Mouse (Mus musculus): Measurements from ENCODE around the gene Arhgef17. TPM values are rescaled to one million over a fixed set of nuclear protein-coding genes. Genes with fewer than 3 reads are reported as not detected.

Gene Arhgef17
- polyA plus RNA-seq, 1 experiment: 8.0 TPM

DNA sequence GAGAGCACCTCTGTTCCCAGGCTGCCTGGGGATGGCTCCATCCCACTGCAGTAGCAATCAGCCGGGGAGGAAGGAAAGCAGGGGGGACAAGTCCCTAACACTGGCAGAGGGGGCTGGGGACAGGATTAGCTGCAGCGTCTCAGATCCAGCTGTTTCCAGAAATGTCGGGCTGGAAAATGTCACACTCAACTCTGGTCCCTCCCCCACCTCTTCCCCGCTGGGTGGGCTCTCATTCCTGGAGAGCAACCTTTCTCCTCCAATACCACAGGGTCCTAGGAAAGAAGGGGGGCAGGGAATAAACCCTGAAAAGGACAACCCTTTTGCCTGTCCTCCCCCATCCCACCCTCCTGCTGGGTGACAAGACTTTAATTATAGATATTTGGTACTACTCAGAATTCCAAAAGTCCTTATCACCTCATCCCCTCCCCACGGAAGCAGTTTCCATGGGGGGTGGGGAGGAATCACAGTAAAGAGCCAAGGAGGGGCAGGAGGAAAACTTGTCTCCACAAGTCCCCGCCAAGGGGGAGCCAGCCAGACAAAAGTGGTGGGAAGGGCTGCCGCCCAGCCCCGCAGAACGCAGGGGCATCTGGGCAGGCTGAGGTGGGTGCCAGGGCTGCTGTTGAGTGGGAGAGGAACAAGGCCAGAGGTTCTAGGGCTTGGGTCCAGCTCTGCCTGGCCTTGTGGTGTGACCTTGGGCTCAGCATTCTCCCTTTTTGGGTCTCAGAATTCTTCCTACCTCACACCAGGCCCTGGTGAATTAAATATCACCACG lies 7.0 kb downstream of the Arhgef17 start:
- no peaks in the 10 kb centered on the region; the same call in 1 of the 2 replicates for H3K27me3 ChIP-seq (ENCODE audit: control insufficient read depth, insufficient read depth, low read length)
- no peak overlapping the region for H3K27ac ChIP-seq (ENCODE audit: insufficient read depth, low read depth, low read length)
- H3K4me3 ChIP-seq (ENCODE audit: low read depth, low read length): no peak overlapping the region
- no peaks in the 10 kb centered on the region; the same call in 1 of the 2 replicates for H3K4me1 ChIP-seq (ENCODE audit: control insufficient read depth, insufficient read depth, insufficient read length, low read length)
- 76% methylated on average over 10 of the region's 10 CpGs for WGBS
- TF ChIP-seq CTCF (IDR thresholded peaks at IDR 0.05; ENCODE audit: extremely low read depth, insufficient read length, insufficient replicate concordance, low read depth, low read length): no peak
- TF ChIP-seq POLR2A (IDR thresholded peaks at IDR 0.05; ENCODE audit: low read depth, low read length): no peak
- no peaks in the 10 kb centered on the region for H3K36me3 ChIP-seq (ENCODE audit: control insufficient read depth, insufficient read depth, low read length)

DNA sequence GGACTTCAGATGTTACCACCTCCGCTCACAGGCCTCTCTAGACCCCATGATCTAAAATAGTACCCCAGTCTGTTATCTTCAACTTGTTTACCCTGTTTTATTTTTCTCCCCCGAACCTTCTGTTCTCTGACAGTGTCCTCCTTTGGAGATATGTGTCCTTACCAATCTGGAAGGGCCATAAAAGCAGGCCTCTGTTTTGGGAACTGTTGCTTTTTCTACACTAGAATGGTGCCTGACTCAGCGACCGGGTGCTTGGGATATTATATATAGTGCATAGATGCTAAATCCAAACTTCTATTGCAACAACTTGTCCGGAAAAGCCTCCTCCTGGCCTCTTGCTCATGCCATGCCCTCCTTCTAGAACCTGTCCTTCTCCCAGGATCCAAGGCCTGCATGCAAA lies 7.7 kb downstream of the Arhgef17 start:
- H3K27ac ChIP-seq (ENCODE audit: insufficient read depth, low read depth, low read length): no peak overlapping the region
- H3K4me3 ChIP-seq (ENCODE audit: low read depth, low read length): no peak overlapping the region
- no peaks in the 10 kb centered on the region; the same call in 1 of the 2 replicates for H3K4me1 ChIP-seq (ENCODE audit: control insufficient read depth, insufficient read depth, insufficient read length, low read length)
- H3K36me3 ChIP-seq (ENCODE audit: control insufficient read depth, insufficient read depth, low read length): no peaks in the 10 kb centered on the region
- H3K27me3 ChIP-seq (ENCODE audit: control insufficient read depth, insufficient read depth, low read length): no peaks in the 10 kb centered on the region
- 78% methylated on average over 5 of the region's 5 CpGs for WGBS
- TF ChIP-seq POLR2A (IDR thresholded peaks at IDR 0.05; ENCODE audit: low read depth, low read length): no peak
- no peak for TF ChIP-seq CTCF (IDR thresholded peaks at IDR 0.05; ENCODE audit: extremely low read depth, insufficient read length, insufficient replicate concordance, low read depth, low read length)

DNA sequence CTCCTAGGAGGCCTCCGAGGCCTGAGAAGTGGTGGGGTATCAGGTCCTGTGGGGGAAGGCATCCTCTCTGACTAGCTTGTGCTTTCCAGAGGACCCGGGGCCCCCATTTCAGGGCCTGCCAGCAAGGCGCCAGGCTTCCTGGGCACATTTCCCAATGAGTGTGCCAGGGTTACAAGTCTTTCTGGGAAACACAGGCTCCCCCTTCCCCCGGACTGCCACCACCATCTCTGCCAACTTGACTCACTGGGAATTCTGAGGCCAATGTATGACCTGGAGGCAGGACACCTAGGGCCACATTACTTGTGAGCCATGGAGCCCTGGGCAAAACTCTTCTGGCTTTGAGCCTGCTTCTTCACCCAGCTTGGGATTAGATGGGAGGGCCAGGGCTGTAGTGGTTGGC lies 9.0 kb downstream of the Arhgef17 start:
- Histone ChIP-seq H3K27me3 (ENCODE audit: control insufficient read depth, insufficient read depth, low read length) (no peaks in the 10 kb centered on the region), H3K4me1 (ENCODE audit: control insufficient read depth, insufficient read depth, insufficient read length, low read length) (no peaks in the 10 kb centered on the region), H3K36me3 (ENCODE audit: control insufficient read depth, insufficient read depth, low read length) (no peaks in the 10 kb centered on the region), H3K4me3 (ENCODE audit: low read depth, low read length) (no peak overlapping the region), H3K27ac (ENCODE audit: insufficient read depth, low read depth, low read length) (no peak overlapping the region)
- TF ChIP-seq CTCF (IDR thresholded peaks at IDR 0.05; ENCODE audit: extremely low read depth, insufficient read length, insufficient replicate concordance, low read depth, low read length): no peak
- TF ChIP-seq POLR2A (IDR thresholded peaks at IDR 0.05; ENCODE audit: low read depth, low read length): no peak
- WGBS: 70% methylated on average over 4 of the region's 4 CpGs

DNA sequence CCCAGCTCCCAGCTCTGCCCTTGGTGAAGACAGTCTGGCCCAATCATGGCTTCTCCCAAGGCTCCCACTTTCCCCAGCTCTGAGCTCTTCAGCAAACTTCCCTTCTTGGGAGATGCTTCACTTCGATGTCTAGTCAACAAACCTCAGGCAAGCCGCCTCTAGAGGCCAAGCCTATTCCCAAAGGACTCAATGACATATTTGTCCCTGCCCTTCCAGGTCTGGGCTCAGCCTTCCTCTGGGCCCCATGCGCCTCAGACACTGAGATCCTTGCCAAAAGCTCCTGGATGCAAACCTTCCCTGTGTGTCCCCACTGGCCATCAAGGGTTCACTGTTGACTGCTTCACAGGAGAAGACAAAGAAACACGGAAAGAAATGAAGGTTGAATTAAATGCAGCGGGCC lies 10.6 kb downstream of the Arhgef17 start:
- H3K36me3 ChIP-seq (ENCODE audit: control insufficient read depth, insufficient read depth, low read length): no peaks in the 10 kb centered on the region
- no peaks in the 10 kb centered on the region for H3K4me1 ChIP-seq (ENCODE audit: control insufficient read depth, insufficient read depth, insufficient read length, low read length)
- no peak for TF ChIP-seq POLR2A (IDR thresholded peaks at IDR 0.05; ENCODE audit: low read depth, low read length)
- TF ChIP-seq CTCF (IDR thresholded peaks at IDR 0.05; ENCODE audit: extremely low read depth, insufficient read length, insufficient replicate concordance, low read depth, low read length): no peak
- H3K4me3 ChIP-seq (ENCODE audit: low read depth, low read length): no peak overlapping the region
- H3K27me3 ChIP-seq (ENCODE audit: control insufficient read depth, insufficient read depth, low read length): no peaks in the 10 kb centered on the region
- WGBS: 86% methylated on average over 5 of the region's 5 CpGs
- H3K27ac ChIP-seq (ENCODE audit: insufficient read depth, low read depth, low read length): no peak overlapping the region

DNA sequence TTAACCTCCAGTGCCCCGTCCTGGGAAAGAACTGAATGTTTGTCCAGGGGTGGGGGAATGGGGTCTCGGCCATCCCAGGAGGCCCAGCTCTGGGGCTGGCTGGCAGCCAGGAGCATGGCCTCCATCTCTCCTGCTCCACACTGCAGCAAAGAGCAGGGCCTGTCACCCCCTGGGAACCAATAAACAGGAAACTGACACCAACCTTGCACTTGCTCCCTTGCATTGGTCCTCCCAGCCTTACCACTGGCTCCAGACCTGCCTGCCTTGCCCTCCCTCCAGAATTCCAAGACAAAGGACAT lies 12.1 kb downstream of the Arhgef17 start:
- Histone ChIP-seq H3K4me1 (ENCODE audit: control insufficient read depth, insufficient read depth, insufficient read length, low read length) (no peaks in the 10 kb centered on the region), H3K27ac (ENCODE audit: insufficient read depth, low read depth, low read length) (no peak overlapping the region), H3K36me3 (ENCODE audit: control insufficient read depth, insufficient read depth, low read length) (no peaks in the 10 kb centered on the region), H3K27me3 (ENCODE audit: control insufficient read depth, insufficient read depth, low read length) (no peaks in the 10 kb centered on the region), H3K4me3 (ENCODE audit: low read depth, low read length) (no peak overlapping the region)
- WGBS: 29% methylated on average over 2 of the region's 2 CpGs
- TF ChIP-seq POLR2A (IDR thresholded peaks at IDR 0.05; ENCODE audit: low read depth, low read length) (no peak), CTCF (IDR thresholded peaks at IDR 0.05; ENCODE audit: extremely low read depth, insufficient read length, insufficient replicate concordance, low read depth, low read length) (no peak)

DNA sequence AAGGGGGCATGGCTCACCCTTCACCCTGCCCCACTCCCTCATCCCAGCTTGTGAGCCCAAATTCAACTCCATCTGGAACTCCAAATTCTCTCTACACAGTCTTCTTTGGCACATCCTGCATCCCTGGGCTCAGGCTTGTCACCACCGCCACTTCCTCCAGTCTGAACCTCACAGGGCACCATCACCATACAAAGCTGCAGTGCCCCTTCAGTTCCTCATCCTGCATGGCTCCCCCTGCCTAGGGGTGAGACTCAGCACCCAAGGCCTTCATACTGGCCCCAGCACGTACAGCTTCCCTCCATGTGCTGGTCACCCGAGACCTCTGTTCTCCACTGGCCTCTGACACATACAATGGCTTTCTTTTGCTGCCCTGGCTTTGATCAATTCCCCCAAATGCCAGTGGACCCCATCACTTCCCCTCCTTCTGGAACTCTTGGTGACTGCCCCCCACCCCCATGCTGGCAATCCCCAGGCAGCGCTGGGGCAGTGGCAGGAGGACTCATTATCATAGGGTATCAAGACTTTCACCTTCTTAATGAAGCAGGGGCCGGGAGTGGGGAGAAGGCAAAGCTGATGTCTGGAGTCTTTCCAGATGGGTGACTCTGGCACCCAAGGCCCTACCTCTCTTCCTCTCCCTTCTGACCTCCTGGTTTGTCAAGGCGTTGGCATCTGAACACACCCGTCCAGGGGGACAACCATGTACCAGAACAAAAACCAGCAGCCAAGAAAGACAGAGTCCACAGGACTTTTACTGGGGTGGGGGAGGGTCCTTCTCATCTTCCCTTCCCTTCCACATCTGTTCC lies 12.7 kb downstream of the Arhgef17 start:
- H3K27me3 ChIP-seq (ENCODE audit: control insufficient read depth, insufficient read depth, low read length): no peaks in the 10 kb centered on the region
- no peak for TF ChIP-seq CTCF (IDR thresholded peaks at IDR 0.05; ENCODE audit: extremely low read depth, insufficient read length, insufficient replicate concordance, low read depth, low read length)
- H3K27ac ChIP-seq (ENCODE audit: insufficient read depth, low read depth, low read length): 0 out of 2 replicates have a peak overlapping the region, but pooled peaks have one; percentile 21
- no peaks in the 10 kb centered on the region for H3K36me3 ChIP-seq (ENCODE audit: control insufficient read depth, insufficient read depth, low read length)
- no peaks in the 10 kb centered on the region for H3K4me1 ChIP-seq (ENCODE audit: control insufficient read depth, insufficient read depth, insufficient read length, low read length)
- 67% methylated on average over 7 of the region's 7 CpGs for WGBS
- no peak overlapping the region for H3K4me3 ChIP-seq (ENCODE audit: low read depth, low read length)

DNA sequence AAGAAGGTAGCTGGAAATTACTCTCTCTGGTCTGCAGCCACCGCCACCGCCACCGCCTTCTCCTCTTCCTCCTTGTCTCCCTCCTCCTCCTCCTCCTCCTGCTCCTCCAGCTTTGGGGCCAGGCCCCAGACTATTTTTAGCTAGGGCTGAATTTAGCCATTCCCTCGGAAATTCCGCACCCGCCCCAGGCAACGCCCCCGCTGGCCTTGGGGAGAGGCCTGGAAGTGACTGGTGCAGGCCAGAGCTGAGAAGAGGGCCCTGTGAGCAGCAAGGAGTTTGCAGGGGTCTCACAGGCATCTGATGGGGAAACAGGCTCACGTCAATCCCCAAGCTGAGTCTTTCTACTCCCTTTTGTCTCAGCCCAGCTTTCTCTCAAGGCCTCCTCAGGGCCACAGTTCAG lies 13.7 kb downstream of the Arhgef17 start:
- WGBS: 77% methylated on average over 9 of the region's 9 CpGs
- no peaks in the 10 kb centered on the region for H3K36me3 ChIP-seq (ENCODE audit: control insufficient read depth, insufficient read depth, low read length)
- no peaks in the 10 kb centered on the region for H3K4me1 ChIP-seq (ENCODE audit: control insufficient read depth, insufficient read depth, insufficient read length, low read length)

More for the DNA sequence above, 13.7 kb downstream of the Arhgef17 start:
- 0 out of 2 replicates have a peak overlapping the region, but pooled peaks have one; percentile 21 for H3K27ac ChIP-seq (ENCODE audit: insufficient read depth, low read depth, low read length)
- TF ChIP-seq POLR2A (IDR thresholded peaks at IDR 0.05; ENCODE audit: low read depth, low read length) (no peak), CTCF (IDR thresholded peaks at IDR 0.05; ENCODE audit: extremely low read depth, insufficient read length, insufficient replicate concordance, low read depth, low read length) (no peak)
- no peaks in the 10 kb centered on the region for H3K27me3 ChIP-seq (ENCODE audit: control insufficient read depth, insufficient read depth, low read length)
- H3K4me3 ChIP-seq (ENCODE audit: low read depth, low read length): no peak overlapping the region

Measured in small intestine, adult 2 months (tissue).